Mouse (Mus musculus): ENCODE data around the gene Garnl3. TPM values are rescaled to one million over a fixed set of nuclear protein-coding genes. Genes with fewer than 3 reads are reported as not detected.

The Garnl3 gene
- polyA plus RNA-seq, 1 experiment from 2014 or later = 6.9 TPM

DNA sequence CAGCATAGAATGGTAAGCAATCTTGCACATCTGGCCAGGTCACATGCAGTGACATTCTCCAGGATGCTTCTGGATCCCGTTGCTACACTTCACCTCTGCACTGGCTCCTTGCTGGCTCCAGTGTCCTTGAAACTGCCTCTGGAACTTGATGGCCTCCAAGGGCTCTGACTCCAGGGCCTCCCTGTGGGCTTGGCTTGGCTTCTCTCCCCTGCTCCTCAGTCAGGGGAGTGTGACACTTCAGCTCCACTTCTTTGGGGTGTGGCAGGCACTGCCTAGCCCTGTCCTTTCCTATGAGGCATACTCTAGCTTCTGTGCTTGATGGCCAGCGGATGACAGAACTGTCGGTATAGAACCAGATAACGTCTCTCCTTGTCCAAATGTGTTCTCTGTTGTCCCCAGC is 15.5 kb upstream of the Garnl3 start:
- Histone ChIP-seq H3K27ac (no peak overlapping the region), H3K4me1 (replicated peaks) (peaks cover 2% of the 10 kb centered on the region; the same call in 1 of the 2 replicates), H3K36me3 (no peaks in the 10 kb centered on the region), H3K4me3 (no peak overlapping the region), H3K27me3 (no peaks in the 10 kb centered on the region), H3K9me3 (replicated peaks) (no peaks in the 10 kb centered on the region), H3K4me2 (no peak overlapping the region), H3K9ac (no peak overlapping the region)
- WGBS = 60% methylated on average over 4 of the region's 4 CpGs
- ATAC-seq (replicated peaks; ENCODE audit: insufficient number of reproducible peaks, insufficient read depth, low FRiP score, low read depth) = no peak

DNA sequence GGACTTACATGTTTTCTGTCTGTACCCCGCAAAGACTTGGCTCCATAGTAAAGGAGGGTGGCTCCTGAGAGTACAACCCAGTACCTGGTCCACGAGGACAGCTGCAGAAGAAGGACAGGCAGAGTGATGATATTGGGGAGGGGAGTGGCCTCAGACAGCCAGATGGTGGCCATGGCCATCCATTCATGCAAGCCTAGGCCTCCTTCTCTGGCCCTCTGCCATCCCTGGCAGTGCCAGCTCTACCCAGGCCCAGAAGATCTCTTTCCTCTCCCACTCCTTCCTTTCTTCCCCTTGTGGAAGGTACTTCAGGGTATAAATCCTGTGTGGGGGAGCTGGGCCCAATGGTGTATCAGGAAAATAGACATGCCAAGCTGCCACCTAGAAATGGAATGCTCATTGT is 11.8 kb upstream of the Garnl3 start:
- no peak for ATAC-seq (replicated peaks; ENCODE audit: insufficient number of reproducible peaks, insufficient read depth, low FRiP score, low read depth)
- Histone ChIP-seq H3K27me3 (no peaks in the 10 kb centered on the region), H3K4me3 (no peak overlapping the region), H3K4me1 (replicated peaks) (peaks cover 2% of the 10 kb centered on the region; the same call in 1 of the 2 replicates), H3K9me3 (replicated peaks) (no peaks in the 10 kb centered on the region), H3K27ac (no peak overlapping the region), H3K9ac (no peak overlapping the region), H3K36me3 (no peaks in the 10 kb centered on the region), H3K4me2 (no peak overlapping the region)
- WGBS = 76% methylated on average over 2 of the region's 2 CpGs

DNA sequence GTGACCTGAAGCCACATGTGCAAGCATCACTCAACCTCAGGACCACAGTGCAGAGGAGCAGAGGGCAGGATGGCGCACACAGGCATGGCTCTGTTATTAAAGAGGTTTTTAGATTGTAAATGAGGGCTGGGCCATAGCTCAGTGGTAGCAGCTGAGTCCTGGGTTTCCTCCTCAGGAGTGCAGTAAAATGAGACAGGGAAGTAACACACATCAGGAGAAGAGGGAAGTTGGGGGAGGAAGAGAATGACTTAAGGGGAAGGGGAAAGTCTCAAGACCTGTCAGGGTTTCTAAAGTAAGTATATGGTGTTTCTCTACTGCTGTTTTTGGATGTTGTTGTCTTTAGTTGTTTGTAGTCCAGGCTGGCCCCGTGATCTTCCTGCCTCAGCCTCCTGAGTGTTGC is 7.0 kb upstream of the Garnl3 start:
- ATAC-seq (replicated peaks; ENCODE audit: insufficient number of reproducible peaks, insufficient read depth, low FRiP score, low read depth) = no peak
- Histone ChIP-seq H3K36me3 (no peaks in the 10 kb centered on the region), H3K4me1 (replicated peaks) (no peaks in the 10 kb centered on the region), H3K9me3 (replicated peaks) (no peaks in the 10 kb centered on the region), H3K9ac (no peak overlapping the region), H3K27ac (no peak overlapping the region), H3K4me2 (no peak overlapping the region), H3K27me3 (peaks cover 4% of the 10 kb centered on the region; the same call in 1 of the 2 replicates), H3K4me3 (no peak overlapping the region)
- 78% methylated on average over 2 of the region's 2 CpGs for WGBS

DNA sequence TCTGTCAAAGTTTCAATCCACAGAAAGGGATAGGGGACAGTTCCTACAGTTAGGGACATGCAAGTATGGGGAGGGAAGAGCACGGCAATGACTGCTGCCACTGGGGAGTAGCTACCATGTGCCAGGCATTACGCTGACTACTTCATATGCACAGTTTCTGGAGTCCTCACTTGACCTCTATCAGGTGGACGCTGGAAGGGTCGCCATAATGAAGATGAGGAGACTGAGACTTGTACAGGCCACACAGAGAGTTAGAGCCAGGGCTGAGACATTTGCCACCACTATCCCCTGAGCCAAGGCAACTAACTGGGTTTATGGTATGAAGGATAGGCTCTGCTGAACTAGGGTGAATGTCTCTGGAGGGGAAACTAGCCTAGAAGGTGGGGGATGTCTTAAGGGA is 6.3 kb upstream of the Garnl3 start:
- peaks cover 8% of the 10 kb centered on the region; the same call in 1 of the 2 replicates for H3K27me3 ChIP-seq
- no peaks in the 10 kb centered on the region for H3K4me1 ChIP-seq (replicated peaks)
- H3K9ac ChIP-seq = no peak overlapping the region
- no peak overlapping the region for H3K4me3 ChIP-seq
- no peak for ATAC-seq (replicated peaks; ENCODE audit: insufficient number of reproducible peaks, insufficient read depth, low FRiP score, low read depth)
- H3K27ac ChIP-seq = no peak overlapping the region
- 83% methylated on average over 4 of the region's 4 CpGs for WGBS
- no peak overlapping the region for H3K4me2 ChIP-seq
- no peaks in the 10 kb centered on the region for H3K36me3 ChIP-seq
- no peaks in the 10 kb centered on the region for H3K9me3 ChIP-seq (replicated peaks)

DNA sequence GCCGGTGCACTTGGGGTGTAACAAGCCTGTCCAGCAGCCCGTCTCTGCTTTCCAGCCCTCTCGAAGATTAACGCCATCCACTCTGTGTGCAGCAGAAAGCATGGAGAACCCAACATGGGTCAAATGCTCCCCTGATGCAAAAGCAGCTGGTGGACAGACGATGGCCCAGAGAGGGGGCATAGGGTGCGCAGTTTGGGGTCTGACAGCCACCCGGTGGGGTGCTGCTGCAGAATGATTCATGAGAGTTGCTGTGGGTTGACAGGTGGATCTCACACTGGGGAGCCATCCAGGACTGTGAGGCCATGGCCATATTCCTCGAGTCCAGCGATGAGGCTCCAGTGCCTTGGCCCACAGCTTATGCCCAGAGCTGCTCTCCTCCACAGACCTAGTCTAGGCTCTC is 5.8 kb upstream of the Garnl3 start:
- WGBS = 84% methylated on average over 9 of the region's 9 CpGs
- Histone ChIP-seq H3K27ac (no peak overlapping the region), H3K4me3 (no peak overlapping the region), H3K9ac (no peak overlapping the region), H3K36me3 (no peaks in the 10 kb centered on the region), H3K4me2 (no peak overlapping the region), H3K27me3 (peaks cover 13% of the 10 kb centered on the region; the same call in 1 of the 2 replicates), H3K4me1 (replicated peaks) (no peaks in the 10 kb centered on the region), H3K9me3 (replicated peaks) (no peaks in the 10 kb centered on the region)
- ATAC-seq (replicated peaks; ENCODE audit: insufficient number of reproducible peaks, insufficient read depth, low FRiP score, low read depth) = no peak

DNA sequence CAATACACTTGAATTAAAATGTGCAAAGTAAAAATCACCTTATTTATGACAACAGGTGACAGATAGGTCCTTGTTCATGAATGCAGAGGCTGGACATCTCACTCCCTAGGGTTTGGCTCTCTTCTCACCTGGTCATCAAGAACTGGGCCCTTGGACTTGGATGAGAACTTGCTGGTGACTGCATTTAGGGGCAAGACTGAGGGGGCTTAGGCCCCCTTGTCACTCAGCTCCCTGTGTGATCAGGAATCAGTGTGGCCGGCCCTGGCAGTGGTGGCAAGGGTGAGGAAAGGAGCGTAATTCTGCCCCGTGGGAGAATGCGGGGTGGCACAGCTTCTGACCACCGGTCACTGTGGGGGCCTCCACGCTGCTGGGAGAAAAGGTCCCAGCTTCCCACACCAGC is 4.9 kb upstream of the Garnl3 start:
- H3K4me3 ChIP-seq = no peak overlapping the region
- 87% methylated on average over 6 of the region's 6 CpGs for WGBS

DNA sequence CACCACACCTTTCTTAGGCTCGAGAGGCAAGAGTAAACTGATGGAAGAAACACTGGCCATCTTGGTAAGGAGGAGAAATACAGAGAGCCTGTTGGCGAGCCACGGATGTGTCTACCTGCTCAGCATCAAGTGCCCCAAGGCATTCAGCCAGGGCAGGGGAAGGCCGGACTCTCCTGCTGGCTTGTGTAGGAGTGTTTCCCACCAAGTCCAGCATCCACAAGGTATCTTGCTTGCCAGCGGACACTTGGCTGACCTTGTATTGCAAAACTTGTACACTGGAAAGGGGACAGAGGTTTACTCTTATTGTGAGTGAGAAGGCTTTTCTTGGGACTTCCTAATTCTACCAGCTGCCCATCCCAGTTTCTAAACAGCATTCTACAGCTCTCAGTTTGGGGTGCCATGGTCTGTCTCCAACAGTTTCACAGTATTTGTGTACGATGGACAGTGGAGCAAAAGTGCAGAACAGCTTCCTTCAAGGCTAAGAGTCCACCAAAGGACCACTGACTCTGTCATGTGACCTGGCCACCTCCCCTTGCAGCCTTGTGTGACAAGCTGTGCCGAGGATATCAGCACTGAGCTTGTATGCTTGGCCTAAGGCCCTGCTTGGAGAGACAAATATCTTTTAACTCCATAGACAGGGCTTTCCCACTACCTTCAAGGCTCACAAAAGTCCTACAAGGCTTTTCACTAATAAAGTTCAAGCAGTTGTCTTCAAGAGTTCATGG is 3.5 kb upstream of the Garnl3 start:
- 68% methylated on average over 7 of the region's 7 CpGs for WGBS
- Histone ChIP-seq H3K9ac (no peak overlapping the region), H3K4me2 (no peak overlapping the region), H3K4me3 (no peak overlapping the region), H3K27me3 (peaks cover 14% of the 10 kb centered on the region; the same call in 1 of the 2 replicates), H3K4me1 (replicated peaks) (peaks cover 11% of the 10 kb centered on the region), H3K9me3 (replicated peaks) (no peaks in the 10 kb centered on the region), H3K27ac (no peak overlapping the region), H3K36me3 (no peaks in the 10 kb centered on the region)
- ATAC-seq (replicated peaks; ENCODE audit: insufficient number of reproducible peaks, insufficient read depth, low FRiP score, low read depth) = no peak

More for the DNA sequence above, 4.9 kb upstream of the Garnl3 start:
- Histone ChIP-seq H3K27ac (no peak overlapping the region), H3K27me3 (peaks cover 14% of the 10 kb centered on the region; the same call in 1 of the 2 replicates), H3K36me3 (no peaks in the 10 kb centered on the region), H3K9me3 (replicated peaks) (no peaks in the 10 kb centered on the region), H3K4me2 (no peak overlapping the region), H3K4me1 (replicated peaks) (peaks cover 7% of the 10 kb centered on the region), H3K9ac (no peak overlapping the region)
- no peak for ATAC-seq (replicated peaks; ENCODE audit: insufficient number of reproducible peaks, insufficient read depth, low FRiP score, low read depth)

DNA sequence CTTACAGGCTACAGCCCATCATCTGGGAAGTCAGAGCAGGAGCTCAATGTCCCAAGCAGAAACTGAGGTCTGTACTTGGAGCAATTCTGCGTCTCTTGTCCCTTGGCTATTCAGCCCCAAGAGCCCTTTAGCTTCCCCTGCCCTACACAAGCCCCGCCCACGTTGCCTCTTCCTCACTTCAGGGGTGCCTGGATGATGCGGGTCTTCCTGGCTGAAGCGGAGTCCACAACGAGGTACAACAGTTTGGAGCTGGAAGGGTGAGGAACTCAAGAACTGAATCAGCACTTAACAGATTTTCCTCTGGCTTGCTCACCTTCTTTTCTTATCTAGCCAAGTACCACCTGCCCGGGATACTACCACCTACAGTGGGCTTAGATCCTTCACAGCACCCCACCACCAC is 852 bp upstream of the Garnl3 start:
- Histone ChIP-seq H3K4me1 (replicated peaks) (peaks cover 19% of the 10 kb centered on the region), H3K9ac (no peak overlapping the region), H3K4me2 (no peak overlapping the region; the same call in 1 of the 2 replicates), H3K4me3 (no peak overlapping the region), H3K27me3 (peaks cover 14% of the 10 kb centered on the region; the same call in 1 of the 2 replicates), H3K27ac (no peak overlapping the region), H3K9me3 (replicated peaks) (no peaks in the 10 kb centered on the region), H3K36me3 (no peaks in the 10 kb centered on the region)
- 2% methylated on average over 7 of the region's 7 CpGs for WGBS
- no peak for ATAC-seq (replicated peaks; ENCODE audit: insufficient number of reproducible peaks, insufficient read depth, low FRiP score, low read depth)

DNA sequence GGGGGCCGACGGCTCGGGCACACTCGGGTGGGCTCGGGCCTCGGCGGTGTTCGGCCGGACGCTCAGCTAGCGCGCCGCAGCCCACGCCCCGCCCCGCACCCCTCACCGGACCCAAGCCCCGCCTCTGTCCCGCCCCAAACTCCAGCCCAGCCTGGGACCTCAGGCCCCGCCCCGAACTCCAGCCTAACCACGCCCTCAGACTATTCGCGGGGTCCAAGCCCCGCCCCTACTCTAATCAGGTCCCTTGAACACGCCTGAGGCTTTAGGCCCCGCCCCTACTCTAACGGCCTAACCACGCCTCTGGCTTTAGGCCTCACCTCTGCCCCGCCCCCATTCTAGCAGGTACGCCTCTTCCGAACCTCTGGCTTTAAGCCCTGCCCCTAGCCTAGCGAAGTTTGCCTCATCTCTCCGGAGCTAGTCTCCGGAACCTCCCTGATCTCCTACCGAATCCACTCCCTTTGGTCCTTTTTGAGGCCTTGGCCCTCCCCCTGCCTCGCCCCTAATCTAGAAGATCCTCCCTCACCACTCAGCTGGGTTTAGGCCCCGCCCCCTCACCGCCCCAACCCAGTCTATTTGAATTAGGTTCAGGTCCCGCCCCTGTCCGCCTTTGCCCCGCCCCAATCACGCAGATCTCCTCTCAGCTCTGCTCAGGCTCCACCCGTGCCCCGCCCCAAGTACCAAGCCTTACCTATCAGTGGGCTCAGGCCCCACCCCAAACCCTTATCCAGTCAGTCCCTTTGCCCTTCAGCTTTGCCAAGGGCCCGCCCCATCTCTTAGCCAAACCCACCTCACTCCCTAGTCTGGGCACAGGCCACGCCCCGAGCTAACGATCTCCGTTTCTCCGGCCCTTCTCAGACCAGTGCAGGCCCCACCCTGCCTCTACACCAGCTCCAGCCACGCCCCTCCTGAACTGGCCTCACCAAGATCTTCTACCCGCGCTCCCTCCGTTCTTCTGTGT is 649 bp downstream of the Garnl3 start:
- H3K4me3 ChIP-seq = peak overlapping the region; percentile 88
- H3K9me3 ChIP-seq (replicated peaks) = no peaks in the 10 kb centered on the region
- ATAC-seq (replicated peaks; ENCODE audit: insufficient number of reproducible peaks, insufficient read depth, low FRiP score, low read depth) = peak; percentile 93
- peaks cover 21% of the 10 kb centered on the region for H3K4me1 ChIP-seq (replicated peaks)
- H3K4me2 ChIP-seq = peak overlapping the region; percentile 97
- peaks cover 14% of the 10 kb centered on the region; the same call in 1 of the 2 replicates for H3K27me3 ChIP-seq
- under 1% methylated on average over 55 of the region's 55 CpGs for WGBS
- H3K9ac ChIP-seq = peak overlapping the region; percentile 64
- H3K36me3 ChIP-seq = no peaks in the 10 kb centered on the region
- peak overlapping the region; percentile 83 for H3K27ac ChIP-seq

DNA sequence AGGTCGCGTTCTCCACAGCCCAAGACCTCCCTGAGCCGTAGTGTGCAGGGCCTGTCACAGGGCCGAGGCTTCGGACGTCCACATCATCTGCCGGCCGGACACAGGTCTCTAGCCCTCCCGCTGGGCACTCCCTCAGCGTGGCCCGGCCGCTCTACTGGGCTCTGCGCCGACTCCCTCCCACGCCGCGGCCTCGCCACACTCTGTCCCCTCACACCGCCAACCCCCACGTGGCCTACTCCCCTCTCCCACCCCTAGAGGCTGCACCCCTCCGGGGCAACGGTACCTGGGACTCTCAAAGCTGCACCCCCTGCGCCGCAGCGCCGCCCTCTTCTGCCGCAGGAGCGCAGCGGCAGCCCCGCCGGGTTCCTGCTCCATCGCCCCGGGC is 1.3 kb downstream of the Garnl3 start:
- Histone ChIP-seq H3K4me2 (peak overlapping the region; percentile 97), H3K27ac (peak overlapping the region; percentile 83), H3K36me3 (no peaks in the 10 kb centered on the region), H3K4me1 (replicated peaks) (peaks cover 21% of the 10 kb centered on the region), H3K27me3 (peaks cover 14% of the 10 kb centered on the region; the same call in 1 of the 2 replicates), H3K4me3 (peak overlapping the region; percentile 88), H3K9ac (peak overlapping the region; percentile 64), H3K9me3 (replicated peaks) (no peaks in the 10 kb centered on the region)
- under 1% methylated on average over 33 of the region's 33 CpGs for WGBS
- no peak; the same call in 1 of the 2 replicates for ATAC-seq (replicated peaks; ENCODE audit: insufficient number of reproducible peaks, insufficient read depth, low FRiP score, low read depth)

DNA sequence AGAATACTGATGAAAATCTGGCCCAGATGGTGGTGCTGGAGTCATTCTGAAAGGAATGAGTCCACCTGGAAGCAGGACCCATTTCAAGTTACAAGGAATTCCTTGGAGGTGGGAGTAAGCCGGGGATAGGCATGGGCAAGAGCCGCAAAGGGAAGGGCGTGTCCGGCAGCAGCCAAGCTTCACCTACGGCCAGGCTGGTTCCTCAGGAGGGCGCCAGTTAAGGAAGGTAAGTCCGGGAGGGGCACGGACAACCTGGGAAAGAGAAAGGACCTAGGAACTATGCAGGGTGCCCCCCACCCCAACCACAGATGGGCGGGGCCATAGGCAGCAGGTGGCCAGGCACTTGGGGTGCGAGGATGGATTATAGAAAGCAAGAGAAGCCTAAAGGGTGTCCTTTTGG is 1.8 kb downstream of the Garnl3 start:
- no peaks in the 10 kb centered on the region for H3K9me3 ChIP-seq (replicated peaks)
- H3K4me1 ChIP-seq (replicated peaks) = peaks cover 21% of the 10 kb centered on the region
- ATAC-seq (replicated peaks; ENCODE audit: insufficient number of reproducible peaks, insufficient read depth, low FRiP score, low read depth) = no peak
- peak overlapping the region; percentile 64 for H3K9ac ChIP-seq
- peak overlapping the region; percentile 97 for H3K4me2 ChIP-seq
- H3K27ac ChIP-seq = no peak overlapping the region; the same call in 1 of the 2 replicates
- WGBS = 5% methylated on average over 10 of the region's 10 CpGs
- no peaks in the 10 kb centered on the region for H3K36me3 ChIP-seq
- H3K4me3 ChIP-seq = peak overlapping the region; percentile 88
- H3K27me3 ChIP-seq = peaks cover 14% of the 10 kb centered on the region; the same call in 1 of the 2 replicates
